Mouse (Mus musculus): ENCODE results near the gene Cdkl5.

Gene Cdkl5

DNA sequence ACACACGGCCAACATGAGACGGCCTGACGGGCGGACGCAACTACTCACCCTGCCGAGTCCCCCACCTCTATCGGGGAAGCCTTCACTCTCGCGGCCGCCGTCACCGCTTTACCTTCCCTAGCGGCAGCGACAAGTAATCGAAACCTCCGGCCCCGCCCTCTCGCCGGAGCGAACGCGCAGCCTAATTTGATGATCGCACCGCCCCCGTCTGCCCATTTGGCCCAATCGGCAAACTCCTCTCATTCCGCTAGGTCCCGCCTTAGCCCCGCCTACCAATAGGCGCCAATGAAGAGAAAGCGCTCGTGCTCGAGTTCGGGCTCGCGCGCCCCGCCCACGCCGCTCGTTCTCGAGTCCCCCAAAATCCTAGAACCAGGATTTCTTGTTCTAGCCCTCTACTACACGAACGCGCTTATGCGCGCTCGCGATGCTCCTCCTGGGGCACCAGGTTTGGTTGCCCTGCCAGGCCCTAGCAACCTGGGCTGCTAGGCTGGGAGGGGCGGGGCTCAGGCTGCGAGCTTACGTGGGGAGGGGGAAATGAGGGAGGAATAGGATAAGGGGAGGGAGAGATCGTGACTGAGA, at the start of gene Cdkl5:
Gene Cdkl5, minus strand, starts transcription at position 162 of the 579 bp plus-strand sequence.
- peak; percentile 95 for DNase-seq (ENCODE audit: low read depth, low spot score)

DNA sequence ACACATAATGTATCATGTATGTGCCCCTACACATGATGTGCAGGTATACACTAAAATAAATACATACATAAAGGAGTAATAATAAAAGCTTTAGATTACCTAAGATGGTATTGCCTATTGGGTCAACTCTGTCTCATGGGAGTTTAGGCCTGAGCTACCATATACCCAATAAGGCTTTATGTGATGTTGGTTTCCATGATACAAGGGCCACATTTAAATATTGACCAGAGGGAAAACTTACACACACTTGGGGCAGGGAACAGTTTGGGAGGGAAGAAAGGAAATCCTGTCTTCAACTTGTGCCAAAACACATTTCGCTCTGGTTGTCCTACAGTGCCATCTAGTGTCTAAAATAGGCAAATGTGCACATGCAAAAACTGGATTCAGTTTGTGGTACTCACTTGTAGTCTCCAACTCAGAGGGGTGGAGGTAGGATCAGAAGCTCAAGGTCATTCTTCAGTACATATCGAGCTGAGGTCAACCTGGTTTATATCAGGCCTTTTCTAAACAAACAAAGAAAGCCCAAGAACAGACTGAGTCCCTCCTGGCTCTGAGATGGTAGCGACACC, 38.8 kb upstream of the Cdkl5 start:
- DNase-seq (ENCODE audit: low read depth, low spot score) = peak; percentile 62

DNA sequence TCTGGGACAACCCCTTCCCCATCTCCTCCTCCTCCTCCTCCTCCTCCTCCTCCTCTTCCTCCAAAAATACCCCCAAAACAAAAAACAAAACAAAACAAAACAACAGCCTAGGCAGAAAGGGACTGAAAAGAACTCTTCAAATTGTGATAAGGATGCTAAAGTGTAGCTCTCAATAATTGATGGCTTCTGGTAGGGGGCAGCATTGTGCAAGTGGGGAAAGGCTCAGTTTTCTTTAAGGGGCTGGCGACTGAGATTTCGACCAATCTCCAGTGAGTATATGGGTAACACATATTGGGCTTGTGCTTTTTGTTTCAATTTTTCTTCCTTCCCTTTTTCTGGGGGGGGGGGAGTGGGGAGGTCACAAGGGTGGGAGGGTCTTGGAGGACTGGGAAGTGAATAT, 37.9 kb upstream of the Cdkl5 start:
- no peak for DNase-seq (ENCODE audit: low read depth, low spot score)

DNA sequence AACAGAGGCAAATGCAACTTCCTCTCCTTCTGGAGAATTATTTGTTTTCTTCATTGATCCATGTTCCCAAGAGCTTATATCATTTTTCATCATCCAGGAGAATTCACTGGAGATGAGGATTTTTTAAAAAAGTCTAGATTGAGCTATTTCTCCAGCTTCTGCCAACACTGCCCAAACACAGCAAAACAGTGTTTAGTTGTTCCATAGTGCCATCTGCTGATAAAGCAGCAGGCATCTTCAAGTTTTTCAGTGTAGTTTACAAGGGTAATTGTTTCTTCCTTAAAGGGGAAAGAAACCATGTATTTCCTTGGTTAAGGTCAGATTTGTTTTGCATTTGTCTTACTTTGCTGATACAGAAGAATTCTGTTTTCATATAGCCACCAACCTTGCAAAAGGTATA, 35.7 kb upstream of the Cdkl5 start:
- no peak for DNase-seq (ENCODE audit: low read depth, low spot score)

DNA sequence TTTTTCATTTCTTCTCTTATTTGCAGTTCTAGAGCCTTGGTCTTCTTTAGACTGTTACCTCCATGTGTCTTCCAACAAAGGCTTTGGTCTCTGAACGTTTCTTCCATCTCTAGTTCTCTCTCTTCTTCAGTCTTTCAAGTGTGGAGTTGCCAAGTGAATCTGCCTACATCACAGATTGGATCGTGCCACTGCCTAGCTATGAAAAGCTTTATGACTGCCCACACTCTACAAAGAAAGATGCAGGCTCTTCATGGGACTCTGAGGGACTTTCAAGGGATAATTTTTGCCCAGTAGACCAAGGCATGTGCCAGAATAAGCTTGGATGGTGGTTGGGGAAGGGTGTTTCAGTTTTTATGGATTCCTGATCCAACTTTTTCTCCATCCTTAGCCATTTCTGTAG, 30.0 kb upstream of the Cdkl5 start:
- no peak for DNase-seq (ENCODE audit: low read depth, low spot score)

DNA sequence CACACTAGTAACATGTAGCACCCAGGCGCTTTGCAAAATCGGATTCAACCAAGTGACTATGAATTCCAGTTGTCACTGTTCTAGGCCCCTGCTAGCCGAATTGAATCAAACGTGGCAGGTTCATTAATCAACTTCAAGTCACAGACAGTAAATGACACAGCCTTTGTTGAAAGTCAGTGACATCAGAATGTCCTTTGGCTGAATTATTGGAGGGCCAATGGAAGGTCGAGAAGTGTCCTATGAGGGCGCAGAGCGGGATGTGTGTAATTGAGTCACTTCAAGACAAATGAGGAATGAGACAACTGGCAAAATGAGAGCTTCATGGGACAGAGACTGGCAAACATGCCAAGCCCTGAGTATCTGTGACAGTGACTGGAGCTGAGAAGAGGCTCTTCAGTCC, 27.0 kb upstream of the Cdkl5 start:
- peak; percentile 8 for DNase-seq (ENCODE audit: low read depth, low spot score)

DNA sequence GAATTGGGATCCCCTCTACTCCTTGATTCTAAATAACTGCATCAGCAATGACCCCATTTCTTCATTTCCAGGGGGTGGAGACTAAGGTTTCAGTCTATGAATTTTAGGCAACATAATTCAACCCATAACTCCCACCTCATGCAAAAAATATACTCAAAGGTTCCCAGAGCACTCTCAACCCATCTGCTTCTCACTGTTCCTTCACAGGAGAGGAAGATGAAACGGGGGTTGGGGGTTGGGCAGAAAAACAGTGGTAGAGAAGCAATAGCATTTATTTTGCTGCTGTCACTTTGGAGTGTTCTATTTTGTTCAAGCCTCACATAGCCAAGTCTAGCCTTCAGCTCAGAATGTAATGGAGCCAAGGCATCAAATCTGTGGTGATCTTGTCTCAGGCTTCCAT, 23.7 kb upstream of the Cdkl5 start:
- no peak for DNase-seq (ENCODE audit: low read depth, low spot score)

DNA sequence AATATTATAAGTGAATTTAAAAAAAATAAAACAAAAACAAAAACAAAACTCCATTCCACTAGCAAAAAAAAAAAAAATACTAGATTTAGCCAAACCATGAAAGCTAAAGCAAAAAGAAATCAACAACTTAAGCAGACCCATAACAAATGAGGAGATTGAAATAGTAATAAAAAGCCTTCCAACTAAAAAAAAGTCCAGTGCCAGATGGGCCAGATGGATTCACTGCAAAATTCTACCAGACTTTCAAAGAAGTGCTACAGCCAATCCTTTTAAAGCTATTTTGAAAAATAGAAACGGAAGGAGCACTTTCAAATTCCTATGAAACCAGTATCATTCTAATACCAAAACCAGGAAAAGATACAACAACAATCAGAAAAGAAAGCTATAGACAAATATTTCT, 11.8 kb upstream of the Cdkl5 start:
- no peak for DNase-seq (ENCODE audit: low read depth, low spot score)

DNA sequence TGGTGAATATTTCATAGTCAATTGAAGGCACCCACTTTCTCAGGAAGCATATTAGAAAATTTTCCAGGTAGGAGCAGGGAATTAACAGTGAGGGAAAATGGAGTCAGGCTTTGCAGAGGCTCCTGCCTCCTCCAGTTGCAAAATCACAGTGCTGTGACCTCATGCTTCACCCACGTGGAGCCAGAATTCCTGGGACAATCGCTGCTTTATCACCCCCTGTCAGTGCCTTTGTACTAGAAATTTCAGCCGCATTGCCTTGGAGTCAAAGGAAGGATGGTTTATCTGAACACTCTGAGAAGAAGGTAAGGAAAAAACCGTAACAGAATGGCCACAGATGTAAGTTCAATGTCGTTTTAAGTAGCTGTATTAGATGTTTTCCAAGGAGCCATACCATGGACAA, 1.5 kb upstream of the Cdkl5 start:
- peak; percentile 58 for DNase-seq (ENCODE audit: low read depth, low spot score)

DNA sequence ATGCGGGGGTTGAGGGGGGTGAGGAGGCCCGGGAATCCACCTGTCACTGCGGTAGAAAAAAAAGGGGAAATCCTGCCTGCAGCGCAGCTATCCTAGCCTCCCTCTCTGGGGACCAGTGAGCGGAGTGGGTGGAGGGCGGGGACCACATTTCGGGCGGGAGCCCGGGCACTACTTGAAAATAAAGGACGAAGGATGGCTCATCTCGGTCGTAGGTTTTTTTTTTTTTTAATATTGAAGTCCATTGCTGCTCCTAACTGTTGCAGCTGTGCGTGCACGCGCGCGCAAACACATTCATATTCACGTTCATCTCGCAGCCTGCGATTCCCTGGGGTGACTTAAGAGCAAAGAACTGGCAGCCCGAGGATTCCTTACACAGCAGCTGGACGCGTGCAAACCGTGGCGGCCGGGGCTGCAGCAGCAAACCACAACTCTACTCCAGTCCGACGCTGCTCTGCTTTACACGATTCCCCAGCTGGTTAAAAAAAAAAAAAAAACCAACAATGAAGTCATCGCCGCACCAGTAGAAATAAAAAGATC, 695 bp upstream of the Cdkl5 start:
- peak; percentile 69 for DNase-seq (ENCODE audit: low read depth, low spot score)

DNA sequence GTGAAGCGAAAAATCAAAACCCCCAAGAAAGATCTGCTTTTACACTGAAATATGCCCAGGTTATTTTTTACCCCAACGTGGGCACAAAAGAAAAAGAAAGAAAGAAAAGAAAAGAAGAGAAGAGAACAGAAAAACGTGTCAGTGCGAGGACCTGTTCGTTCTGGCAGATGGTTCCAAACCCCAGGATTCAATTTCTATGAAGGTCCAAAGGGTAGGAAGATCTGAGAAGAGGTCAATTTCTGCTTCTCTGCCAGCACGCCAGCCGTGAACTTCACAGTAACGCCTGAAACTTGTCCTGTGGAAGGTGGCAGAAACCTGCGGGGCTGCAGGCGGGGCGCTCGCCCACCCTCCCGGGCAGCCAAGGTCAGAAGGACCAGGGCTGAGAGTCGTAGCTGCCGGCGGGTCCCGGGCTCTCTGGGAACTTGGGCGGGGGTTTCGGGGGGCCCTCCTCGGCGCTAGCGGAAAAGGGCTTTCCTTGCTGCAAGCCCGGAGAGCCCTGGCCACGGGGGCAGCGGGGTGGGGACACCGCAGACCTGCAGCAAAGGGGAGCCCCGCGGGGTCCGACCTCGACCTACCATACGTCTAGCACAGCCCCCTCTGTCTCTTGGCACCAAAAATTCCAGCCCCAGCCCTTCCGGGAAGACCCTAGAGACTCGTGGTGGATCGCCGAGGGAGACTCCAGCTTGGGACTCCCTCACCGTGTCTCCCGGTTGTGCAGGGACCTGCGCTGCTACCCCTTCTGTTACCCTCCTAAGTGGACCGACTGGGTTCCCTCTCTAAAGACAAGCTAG, 560 bp downstream of the Cdkl5 start:
- DNase-seq (ENCODE audit: low read depth, low spot score) = no peak

DNA sequence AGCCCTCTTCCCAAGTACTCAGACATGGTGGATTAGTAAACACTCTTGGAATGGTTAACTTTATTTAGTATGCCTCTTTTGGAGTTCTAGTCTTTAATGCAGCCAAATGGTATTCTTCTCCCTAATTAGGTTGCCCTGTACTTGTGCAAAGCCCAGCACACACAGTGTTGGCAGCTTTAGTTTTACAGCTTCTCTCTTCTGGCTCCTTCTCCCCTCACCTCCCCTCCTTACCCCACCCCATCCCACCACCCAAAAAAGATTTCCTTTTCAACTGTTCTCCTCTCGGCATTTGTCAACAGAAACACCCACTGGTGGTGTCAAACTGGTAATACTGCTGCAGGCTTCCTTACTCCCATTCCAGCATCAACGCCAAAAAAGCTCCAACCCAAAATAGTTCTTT, 1.8 kb downstream of the Cdkl5 start:
- no peak for DNase-seq (ENCODE audit: low read depth, low spot score)

DNA sequence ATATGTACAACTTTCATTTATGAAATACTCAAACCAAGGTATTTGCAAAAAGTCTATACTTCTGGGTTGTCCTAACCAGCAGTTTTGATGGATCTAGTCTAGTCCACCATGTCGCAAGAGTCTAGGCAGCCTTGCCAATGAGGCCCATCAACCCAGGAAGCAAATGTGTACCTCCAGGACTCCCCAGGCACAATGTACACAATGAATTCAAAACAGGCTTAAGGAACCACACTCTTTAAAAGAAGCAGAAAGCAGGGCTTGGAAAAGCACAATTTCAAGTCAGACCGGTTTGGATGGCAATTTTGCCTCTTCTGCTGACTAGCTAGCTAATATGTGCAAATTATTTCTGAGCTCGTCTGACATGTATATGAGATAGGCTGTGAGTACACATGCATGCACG, 4.2 kb downstream of the Cdkl5 start:
- DNase-seq (ENCODE audit: low read depth, low spot score) = no peak

DNA sequence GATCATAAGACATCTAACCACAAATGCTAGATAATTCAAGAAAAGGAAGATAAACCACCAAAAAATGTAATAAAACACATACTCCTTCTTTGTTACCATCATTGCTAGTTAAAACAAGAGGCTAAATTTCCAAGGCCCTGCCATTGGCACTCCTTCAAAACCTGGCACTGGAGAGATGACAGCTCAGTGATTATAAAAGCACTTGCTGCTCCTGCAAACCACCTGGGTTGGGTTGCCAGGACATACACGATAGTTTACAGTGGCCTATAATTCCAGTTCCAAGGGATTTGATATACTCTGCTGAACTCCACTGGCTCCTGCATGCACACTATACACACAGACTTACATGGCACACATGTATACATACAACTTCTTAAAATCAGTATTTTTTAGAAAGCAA, 16.6 kb downstream of the Cdkl5 start:
- DNase-seq (ENCODE audit: low read depth, low spot score) = no peak

DNA sequence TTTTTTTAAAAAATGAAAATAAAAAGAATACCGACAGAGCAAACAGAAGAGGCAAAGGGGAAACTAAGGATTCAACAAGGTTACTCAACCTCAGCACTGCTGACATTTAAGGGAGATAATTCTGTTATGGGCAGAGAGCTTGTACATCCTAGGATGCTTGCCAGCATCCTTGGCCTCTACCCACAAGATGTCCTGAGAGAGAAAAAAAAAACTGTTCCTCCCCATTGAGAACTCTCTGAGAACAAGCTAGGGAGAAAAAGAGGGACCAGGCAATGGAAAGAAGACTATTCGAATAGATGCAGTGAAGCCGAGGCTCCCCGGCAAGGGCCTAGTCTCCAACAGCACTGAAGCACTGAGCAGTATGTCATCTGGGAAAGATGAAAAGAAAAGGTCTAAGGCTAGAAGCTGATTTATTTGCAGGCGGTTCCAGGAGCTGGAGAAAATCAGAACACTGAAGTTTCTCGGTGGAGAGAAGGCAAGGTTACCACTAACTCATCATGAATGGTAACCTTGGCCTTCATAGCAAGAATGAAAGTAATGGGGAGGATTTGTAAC, 22.4 kb downstream of the Cdkl5 start:
- no peak for DNase-seq (ENCODE audit: low read depth, low spot score)

DNA sequence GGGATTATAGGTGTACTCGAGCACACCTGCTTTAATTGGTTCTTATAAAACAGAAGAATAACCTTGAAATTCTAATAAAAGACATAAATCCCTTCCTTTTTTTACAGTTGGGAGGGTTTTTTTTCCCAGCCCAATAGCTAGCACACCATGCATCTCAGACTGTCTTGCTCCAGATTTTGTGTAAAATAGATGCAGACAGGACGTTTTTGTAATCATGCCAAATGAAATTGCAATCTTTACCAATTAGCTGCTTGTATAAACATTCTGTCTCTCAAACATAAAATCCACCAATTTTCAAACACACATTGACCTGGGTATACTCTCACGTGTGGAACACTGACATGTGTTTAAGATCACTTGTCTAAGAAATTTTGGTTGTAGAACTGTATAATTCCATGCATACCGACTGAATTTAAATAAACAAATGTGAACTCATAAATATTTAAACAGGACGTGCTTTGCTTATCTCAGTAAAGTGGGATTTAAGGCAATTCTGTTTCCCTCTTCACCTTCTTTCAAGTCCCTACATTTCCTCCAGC, 35.8 kb downstream of the Cdkl5 start:
- no peak for DNase-seq (ENCODE audit: low read depth, low spot score)

DNA sequence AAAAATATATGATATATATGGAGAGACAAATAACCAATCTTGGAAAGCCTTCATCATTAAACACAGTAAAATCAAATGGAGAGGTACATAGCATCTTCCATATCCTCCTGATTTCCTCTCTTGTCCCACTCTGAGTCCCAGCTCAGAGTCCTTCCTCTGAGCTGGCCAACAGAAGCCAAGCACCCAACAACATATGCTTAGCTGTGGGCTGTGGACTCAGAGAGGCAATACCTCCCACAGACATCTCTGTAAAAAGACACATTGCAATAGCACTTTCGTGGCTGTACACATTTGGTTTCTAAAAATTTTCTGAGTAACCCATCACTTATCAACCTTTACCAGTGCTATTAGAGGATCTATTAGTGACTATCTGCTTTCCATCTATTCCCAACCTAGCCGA, 44.9 kb downstream of the Cdkl5 start:
- no peak for DNase-seq (ENCODE audit: low read depth, low spot score)

DNA sequence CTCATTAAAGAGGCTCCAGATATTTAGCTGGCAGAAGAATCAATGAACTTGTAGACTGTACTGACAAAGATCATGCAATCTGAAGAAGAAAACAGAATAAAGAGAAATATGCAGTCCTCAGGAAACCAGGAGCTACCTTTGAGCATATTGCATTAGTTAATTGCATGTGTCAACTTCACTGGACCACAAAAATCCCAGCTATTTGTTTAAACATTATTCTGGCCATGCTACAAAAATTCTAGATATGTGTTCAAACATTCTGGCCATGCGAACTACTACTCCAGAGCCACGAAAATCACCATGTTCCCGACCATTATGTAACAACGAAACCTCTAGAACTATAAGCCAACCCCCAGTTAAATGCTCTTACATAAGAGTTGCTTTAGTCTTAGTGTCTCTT, 49.8 kb downstream of the Cdkl5 start:
- DNase-seq (ENCODE audit: low read depth, low spot score) = no peak

DNA sequence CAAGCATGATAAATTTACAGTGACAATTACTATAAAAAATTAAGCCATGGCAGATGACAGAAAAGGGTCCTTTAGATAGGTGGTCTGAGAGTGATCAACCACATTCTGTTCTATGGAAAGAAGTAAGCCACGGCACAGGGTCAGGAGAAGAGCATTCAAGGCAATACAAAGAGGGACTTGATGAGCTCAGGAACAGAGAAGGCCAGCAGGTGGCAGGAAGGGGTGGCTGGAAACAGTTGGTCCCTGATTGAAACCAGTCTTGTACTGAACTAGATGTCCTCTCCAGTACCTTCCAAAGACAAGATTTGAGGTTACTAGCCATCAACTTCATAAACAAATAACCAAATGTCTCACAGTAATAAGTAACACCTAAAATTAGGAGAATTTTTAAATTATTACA, 59.0 kb downstream of the Cdkl5 start:
- no peak for DNase-seq (ENCODE audit: low read depth, low spot score)

DNA sequence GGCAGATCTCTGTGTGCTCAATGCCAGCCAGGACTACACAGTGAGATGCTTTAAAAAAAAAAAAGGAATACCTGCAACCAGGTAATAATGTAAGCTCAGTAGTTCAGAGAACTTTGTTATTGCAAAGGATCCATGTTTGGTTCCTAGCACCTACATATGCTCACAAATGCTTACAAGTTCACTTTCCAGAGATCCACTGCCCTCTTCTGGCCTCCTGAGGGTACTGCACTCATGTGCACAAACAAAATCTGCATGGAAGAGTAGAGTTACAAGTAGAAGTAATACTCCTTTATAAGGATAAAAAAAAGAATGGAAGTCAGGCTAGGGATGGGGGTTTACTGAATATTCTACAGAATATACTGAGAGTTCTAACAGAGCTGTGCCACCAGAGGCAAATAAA, 63.8 kb downstream of the Cdkl5 start:
- DNase-seq (ENCODE audit: low read depth, low spot score) = no peak

DNA sequence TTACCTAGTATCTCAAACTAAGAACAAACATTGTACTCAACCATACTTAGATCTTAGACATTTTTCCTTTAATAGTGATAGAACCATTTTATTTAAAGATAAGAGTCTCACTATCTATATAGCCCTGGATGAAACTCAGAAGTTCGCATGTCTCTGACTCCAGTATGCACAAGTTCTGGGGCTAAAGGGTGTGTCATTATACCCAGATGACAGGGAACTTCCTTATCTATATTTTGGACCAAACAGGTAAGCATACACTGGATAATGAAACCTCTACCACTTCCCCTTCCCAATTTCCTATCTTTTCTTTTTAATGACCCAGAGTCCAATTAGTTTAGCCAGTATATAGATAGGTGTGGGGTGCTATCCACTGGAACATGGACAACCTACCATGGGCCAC, 65.6 kb downstream of the Cdkl5 start:
- no peak for DNase-seq (ENCODE audit: low read depth, low spot score)

DNA sequence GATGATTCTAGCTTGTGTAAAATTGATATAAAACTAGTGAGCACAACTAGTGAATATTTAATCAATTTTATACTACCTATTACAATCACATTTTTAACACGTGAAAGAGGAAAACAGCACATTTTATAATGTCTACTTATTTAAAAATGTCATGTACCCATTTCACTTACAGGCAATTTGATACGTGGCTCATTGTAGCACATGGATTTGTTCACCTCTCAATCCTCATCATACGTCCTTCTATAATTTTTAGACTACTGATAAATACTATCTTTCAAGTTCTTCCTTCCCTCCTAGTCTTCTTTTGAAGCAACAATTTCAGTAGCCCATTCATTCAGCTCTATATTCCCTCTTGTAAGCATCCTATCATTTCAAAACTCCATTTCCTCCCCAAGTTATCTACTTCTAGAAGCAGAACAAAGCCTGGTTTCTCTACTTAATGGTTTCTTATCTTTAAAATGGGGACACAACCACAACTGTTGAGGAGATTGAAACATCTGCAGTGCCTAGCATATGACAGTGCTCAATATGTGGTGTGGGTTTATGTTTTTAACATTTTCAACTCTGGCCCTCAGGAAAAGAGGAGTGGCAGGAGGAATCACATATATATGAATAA, 75.4 kb downstream of the Cdkl5 start:
- no peak for DNase-seq (ENCODE audit: low read depth, low spot score)
